Mouse (Mus musculus): ENCODE measurements around the gene Dnah5.
A peak's percentile ranks its signal among the peaks of the same experiment; 100 is the strongest.

The Dnah5 gene

DNA sequence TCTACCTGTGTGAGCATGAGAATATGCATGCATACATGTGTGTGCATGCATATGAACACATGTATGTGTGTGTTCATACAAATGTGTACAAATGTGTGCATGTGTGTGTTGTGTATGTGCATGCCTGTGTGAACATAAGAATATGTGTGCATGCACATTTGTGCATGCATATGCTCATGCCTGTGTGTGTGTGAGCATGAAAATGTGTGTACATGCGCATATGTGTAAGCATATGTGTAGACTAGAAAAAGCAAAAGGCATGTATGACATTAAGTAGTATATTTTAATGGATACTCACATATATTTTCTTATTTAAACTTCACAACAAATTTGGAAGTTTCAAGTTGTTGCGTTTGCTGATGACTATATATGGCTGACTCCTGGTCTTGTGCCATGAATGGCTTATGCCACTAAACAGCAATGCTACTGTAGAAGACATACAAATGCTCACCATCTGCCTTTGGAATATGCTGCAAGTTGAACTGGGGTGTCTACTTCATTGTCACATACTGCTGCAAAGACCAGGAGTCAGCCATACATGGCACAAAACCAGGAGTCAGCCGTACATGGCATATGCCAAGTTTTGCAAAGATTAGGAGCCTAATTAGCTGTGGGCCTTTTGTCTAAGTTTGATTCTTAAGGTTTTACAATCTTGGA, 263.2 kb downstream of the Dnah5 start:
- DNase-seq (ENCODE audit: low spot score), result no peak

GRCm38 (mm10) chr15:28473749-28474390, 270.3 kb downstream of the Dnah5 start:
- DNase-seq (ENCODE audit: low spot score), result no peak

- DNase-seq (ENCODE audit: low spot score), result peak; percentile 15
These were observed 299.3 kb downstream of the Dnah5 start for GRCm38 (mm10) chr15:28502820-28503219.

GRCm38 (mm10) chr15:28515176-28515575, 311.6 kb downstream of the Dnah5 start:
- no peak for DNase-seq (ENCODE audit: low spot score)
